Mouse (Mus musculus) testis, adult 10 weeks (tissue): ENCODE measurements around the gene Ddb1. TPM values are rescaled to one million over a fixed set of nuclear protein-coding genes. Genes with fewer than 3 reads are reported as not detected.

Experiments
- polyA plus RNA-seq: library from polyadenylated mRNA; stranded (reverse); fragments of 350-450 nt; fragmentation: Illumina TruSeq; extraction: RNeasy Lipid Tissue Mini Kit (QIAGEN cat#74804); gene quantifications from one replicate; pipeline ENCODE4 v1.2.3, GENCODE M21; 2014; ENCODE audit warnings: low read depth, low replicate concordance

Ddb1 gene
- 101 TPM for polyA plus RNA-seq

DNA sequence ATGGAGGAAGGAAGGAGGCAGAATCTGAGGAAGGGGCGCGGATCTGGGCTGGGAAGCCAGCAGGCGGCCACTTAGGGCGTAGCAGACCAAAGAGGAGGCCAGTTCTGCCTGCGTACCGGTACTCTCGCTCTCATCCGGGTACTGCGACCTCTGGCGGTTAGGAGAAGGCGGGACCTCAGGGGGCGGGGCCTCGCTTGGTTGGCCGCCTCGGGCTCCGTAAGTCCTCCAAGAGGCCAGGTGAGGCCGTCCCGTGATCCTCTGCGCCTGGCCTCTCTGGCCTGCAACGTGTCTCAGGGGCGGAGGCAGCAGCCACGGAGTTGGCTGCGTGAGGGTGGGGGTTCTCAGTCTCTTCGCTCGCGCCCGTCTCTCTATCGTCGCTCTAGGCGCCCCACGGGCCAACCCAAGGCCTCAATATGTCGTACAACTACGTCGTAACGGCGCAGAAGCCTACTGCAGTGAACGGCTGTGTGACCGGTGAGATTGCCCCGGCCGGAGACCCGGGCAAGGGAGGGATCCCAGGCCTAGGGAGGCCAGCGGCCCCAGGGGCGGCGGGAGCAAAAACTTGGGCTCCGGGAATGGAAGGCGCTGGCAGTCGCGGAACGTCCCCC lies at the start of gene Ddb1, which contains the start of gene Tkfc:
Ddb1 (plus strand) TSS at position 35 of the 608 bp plus-strand sequence.
Tkfc (minus strand) TSS at position 362 of the 608 bp plus-strand sequence.

DNA sequence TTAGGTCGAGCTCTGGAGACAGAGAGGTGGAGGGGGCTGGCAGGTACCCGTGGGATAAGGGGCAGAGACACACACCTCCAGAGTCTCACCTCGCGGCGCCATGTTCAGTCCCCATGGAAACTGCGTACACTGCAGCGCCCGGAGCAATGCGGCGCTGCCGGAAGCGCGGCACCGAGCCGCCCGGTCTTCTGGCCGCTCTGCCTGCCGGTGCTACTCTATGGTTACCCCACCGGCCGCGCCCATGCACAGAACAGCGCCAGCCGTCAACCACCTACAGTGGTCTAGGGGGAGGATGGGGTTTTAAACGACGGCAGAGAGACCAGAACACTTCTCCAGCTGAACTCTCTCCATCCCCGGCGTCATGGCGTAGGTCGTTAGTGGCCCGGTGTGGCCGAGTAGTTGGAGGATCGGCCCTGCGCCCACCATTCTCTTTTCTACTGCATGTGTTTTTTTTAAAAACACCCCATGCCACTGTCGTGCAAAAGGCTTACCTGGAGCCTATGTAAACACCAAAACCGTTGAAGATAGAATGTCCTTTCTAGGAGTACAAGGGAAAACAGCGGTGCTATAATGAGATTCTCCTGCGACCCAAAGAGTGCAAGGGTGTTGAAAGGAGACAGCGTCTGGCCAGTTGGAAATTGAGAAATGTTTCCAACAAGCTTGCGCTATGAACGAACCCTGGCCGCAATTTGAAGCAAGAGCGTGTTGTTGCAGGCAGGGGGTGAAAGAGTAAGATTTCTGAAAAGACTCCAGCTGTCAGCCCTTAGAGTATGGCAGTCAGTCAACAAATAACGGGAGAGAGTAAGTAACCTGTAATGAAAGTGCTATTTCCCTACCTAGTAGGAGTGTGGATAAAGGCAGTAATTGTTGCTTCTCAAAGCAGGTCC lies 49.3 kb upstream of the Ddb1 start, which contains the start of gene Tmem216:
Tmem216 (minus strand) TSS at position 615 of the 887 bp plus-strand sequence.

DNA sequence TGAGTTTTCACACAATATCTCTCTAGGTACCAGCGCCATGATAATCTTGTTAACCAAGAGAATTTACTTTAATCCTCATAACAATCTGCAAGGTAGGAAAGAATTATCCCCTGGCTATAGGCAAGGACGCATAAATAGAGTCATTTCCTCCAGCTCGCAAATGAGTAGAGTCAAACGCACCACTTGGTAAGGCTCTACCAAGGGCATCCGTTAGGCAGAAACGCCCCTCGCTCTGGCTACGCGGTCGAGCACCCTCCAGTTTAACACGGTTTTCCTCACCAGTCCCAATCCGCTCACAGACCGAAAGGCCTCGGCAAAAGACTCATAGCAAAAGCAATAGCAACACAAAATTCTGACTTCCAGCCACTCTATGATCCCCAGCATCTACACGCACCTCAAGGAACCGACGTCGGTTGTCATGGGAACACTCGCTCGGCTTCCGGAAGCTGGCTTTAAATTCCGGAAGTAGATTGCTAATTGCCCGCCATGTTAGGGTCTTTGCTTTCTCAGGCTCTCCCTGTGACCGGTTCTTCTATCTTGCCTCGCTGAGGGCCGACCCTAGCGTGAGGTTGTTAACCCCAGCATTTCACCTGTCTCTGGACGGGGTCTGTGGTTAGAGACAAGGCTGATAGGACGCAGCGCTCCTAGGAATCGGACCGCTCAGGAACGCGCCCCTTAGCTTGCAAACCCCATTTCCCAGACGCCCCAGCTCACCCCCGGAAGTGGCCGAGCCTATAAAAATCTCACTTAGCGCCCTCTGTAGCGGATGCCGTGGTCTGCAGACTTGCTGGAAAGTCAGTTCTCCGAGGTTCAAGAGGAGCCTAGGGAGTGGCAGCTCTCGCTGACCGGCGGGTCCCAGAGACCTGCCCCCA lies 28.2 kb upstream of the Ddb1 start, which contains the start of the genes Cyb561a3 and Tmem138:
Cyb561a3 (plus strand) TSS at position 483 of the 872 bp plus-strand sequence.
Tmem138 (minus strand) TSS at position 673 of the 872 bp plus-strand sequence.

GRCm38 (mm10) chr19:10634106-10634871 lies 29.2 kb downstream of the Ddb1 start, which contains the start of gene Vwce:
Gene Vwce (plus strand): TSS chr19:10634213.

GRCm38 (mm10) chr19:10677915-10678771 lies 73.0 kb downstream of the Ddb1 start, which contains the start of gene Pga5:
Gene Pga5 (minus strand): TSS chr19:10678071.

Other genes with a start within 250 kb of the Ddb1 start
- 3.8 TPM for gene Syt7, start 216.2 kb upstream of the Ddb1 start, polyA plus RNA-seq
- gene Lrrc10b, start 147.9 kb upstream of the Ddb1 start, polyA plus RNA-seq = 1.8 TPM
- 26.0 TPM for gene Ppp1r32, start 122.4 kb upstream of the Ddb1 start, polyA plus RNA-seq
- gene Cpsf7, start 80.1 kb upstream of the Ddb1 start, polyA plus RNA-seq = 42.4 TPM
- 31.7 TPM for gene Sdhaf2, start 79.2 kb upstream of the Ddb1 start, polyA plus RNA-seq
- 8.5 TPM for gene Tmem216, start 49.1 kb upstream of the Ddb1 start, polyA plus RNA-seq
- 3.3 TPM for gene Cyb561a3, start 28.2 kb upstream of the Ddb1 start, polyA plus RNA-seq
- gene Tmem138, start 28.0 kb upstream of the Ddb1 start, polyA plus RNA-seq = 16.5 TPM
- 31.6 TPM for gene Tkfc, start 327 bp downstream of the Ddb1 start, polyA plus RNA-seq
- gene Vwce, start 28.9 kb downstream of the Ddb1 start, polyA plus RNA-seq = 0.17 TPM
- not detected for gene Pga5, start 72.7 kb downstream of the Ddb1 start, polyA plus RNA-seq
- gene Vps37c, start 83.4 kb downstream of the Ddb1 start, polyA plus RNA-seq = 3.4 TPM
- not detected for gene Cd5, start 133.7 kb downstream of the Ddb1 start, polyA plus RNA-seq
- gene Cd6, start 224.7 kb downstream of the Ddb1 start, polyA plus RNA-seq = not detected
- gene Slc15a3, start 234.4 kb downstream of the Ddb1 start, polyA plus RNA-seq = 0.32 TPM